Mouse (Mus musculus): Measurements from ENCODE around the gene Nudt3.

- TF ChIP-seq CTCF (IDR thresholded peaks at IDR 0.05; ENCODE audit: low read depth, low read length) (no peak), POLR2AphosphoS5 (IDR thresholded peaks at IDR 0.05; ENCODE audit: insufficient replicate concordance, low read depth, low read length) (no peak)
These were observed 22.5 kb upstream of the Nudt3 start for GRCm38 (mm10) chr17:27645807-27646206.

All from G1E (cell line).